Mouse (Mus musculus) hematopoietic stem cell, adult 5-6 weeks (primary cell): Measurements from ENCODE around the gene Smurf1. TPM values are rescaled to one million over a fixed set of nuclear protein-coding genes. Genes with fewer than 3 reads are reported as not detected.
A peak's percentile ranks its signal among the peaks of the same experiment; 100 is the strongest.

Experiments
- ATAC-seq, 2 experiments: fragments of 125-278 bp in 1 of 2; replicated peaks in 1 of 2; 2 replicates each; pipeline ENCODE4 v1.8.0; 2016 to 2017; ENCODE audit warnings: inconsistent platforms in 2 of 2, mild to moderate bottlenecking in 2 of 2, moderate number of reproducible peaks in 2 of 2, low read depth in 1 of 2, moderate TSS enrichment in 1 of 2; ENCODE audit not compliant: low FRiP score in 2 of 2, poor library complexity in 2 of 2, severe bottlenecking in 2 of 2, insufficient read depth in 1 of 2, low TSS enrichment in 1 of 2
- total RNA-seq: library from RNA; stranded (forward); fragments of 172-1452, 232-1000 nt; gene quantifications from 2 replicates; pipeline ENCODE4 v1.2.3, GENCODE M21; 2017

The Smurf1 gene
- total RNA-seq = 7.9 and 10.4 TPM in 2 replicates

DNA sequence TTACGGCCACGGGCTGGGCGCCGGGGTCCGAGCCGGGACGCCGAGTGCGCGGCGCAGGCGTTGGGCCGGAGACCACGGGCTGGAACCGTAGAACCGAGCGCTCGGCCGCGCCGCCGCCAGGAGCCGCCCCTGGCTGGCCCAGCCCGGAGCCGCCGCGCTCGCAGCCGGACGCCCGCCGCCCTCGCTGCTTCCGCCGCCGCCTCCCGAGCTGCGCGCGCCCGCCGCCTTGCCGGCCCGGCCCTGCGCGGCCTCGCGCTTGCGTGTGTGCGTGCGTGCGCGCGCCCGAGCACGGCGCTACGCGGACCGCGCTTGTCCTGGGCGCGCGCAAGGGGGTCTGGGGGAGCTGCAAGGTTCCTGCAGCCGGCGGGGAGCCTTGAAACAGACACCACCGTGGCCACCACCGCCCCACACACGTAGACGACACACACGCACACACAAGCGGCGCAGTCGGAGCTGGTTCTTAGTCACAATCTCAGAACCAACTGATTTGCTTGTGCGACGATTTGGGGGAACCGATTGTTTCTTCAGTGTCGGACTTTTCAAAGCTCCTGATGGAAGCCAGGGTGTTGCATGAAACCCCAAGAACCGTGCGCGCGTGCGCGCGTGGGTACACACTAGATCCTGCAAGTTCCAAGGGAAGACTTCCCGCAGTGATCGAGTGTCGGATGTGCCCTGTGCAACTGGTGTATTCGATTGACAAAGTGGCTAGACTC lies at the start of gene Smurf1:
Smurf1 (minus strand) TSS at position 209 of the 713 bp plus-strand sequence.
- peak; percentile 38 to 47 for ATAC-seq

- no peak for ATAC-seq
Observed at GRCm38 (mm10) chr5:145014278-145014677, 48.6 kb upstream of the Smurf1 start.

DNA sequence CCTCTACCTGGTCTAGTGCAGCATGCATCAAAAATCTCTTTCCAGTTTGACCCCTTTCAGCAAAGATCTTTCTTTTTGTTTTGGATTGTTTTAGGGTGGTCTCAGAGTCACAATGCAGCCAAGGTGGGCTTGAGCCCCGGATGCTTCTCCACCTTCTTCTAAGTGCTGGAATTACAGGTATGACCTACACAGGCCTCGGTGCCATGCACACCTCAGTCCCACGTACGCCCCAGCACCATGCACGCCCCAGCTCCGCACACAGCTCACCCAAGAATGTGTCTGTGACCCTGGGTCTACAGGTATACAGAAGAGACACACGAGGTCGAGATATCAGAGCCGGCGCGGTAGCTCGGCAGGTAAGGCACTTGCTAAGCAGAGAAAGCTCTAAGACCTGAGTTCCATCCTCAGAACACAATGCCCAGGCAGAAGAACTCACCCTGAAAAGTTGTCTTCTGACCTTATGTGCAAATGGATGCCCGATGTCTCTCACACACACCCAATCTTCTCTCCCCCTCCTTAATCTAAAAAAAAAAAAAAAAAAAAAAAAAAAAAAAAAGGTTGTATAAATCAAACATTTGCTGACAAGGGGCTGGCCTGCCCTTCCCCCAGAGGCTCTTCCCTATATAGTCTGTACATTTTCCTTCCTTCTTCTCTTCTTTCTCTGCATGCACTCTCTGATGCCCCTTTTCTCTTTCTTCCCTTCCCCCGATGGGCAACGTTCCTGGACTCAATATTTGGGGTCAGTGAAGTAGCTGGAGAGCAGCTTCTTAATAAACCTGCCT lies 43.4 kb upstream of the Smurf1 start:
- no peak for ATAC-seq

DNA sequence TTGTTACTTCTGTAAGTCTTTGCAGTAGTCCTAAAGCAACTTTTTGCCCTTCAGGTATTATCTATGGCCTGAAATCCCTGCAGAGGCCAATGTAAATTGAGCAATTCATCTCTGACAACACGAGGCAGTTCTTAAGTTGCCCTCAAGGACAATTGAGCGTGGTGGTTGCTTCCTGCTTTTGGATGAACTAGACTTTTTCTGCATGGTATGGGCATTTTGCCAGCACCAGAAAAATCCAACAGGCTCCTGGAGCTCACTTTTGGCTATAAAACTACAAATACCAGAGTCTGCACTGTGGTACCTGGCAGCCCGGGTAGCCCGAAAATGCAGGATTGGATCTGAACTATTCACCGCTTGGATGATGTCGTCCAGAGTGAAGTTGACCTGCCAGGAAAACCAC lies 39.9 kb upstream of the Smurf1 start:
- no peak for ATAC-seq

DNA sequence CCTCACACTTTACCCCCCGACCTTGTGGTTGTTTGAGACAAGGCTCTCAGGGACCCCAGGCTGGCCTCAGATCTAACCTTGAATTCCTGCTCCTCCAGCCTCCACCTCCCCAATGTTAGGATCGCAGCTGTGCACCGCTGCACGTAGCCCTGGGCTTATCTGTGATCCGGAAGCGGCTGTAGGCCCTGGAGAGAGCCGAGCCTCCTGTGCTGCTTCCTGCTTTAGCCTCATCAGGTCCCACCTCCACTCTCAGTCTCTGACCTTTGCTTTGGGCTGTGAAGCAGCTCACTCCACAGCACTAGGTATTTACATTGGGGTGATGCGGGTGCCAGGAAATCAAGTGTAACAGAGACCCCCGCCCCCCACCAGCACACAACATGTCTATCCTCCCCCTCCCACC lies 38.8 kb upstream of the Smurf1 start:
- no peak for ATAC-seq

- ATAC-seq = no peak
Observed at GRCm38 (mm10) chr5:145003362-145003761, 37.7 kb upstream of the Smurf1 start.

GRCm38 (mm10) chr5:144998491-144998890 lies 32.8 kb upstream of the Smurf1 start:
- ATAC-seq = peak; percentile 49 to 64; a peak in 1 of 4 replicates

DNA sequence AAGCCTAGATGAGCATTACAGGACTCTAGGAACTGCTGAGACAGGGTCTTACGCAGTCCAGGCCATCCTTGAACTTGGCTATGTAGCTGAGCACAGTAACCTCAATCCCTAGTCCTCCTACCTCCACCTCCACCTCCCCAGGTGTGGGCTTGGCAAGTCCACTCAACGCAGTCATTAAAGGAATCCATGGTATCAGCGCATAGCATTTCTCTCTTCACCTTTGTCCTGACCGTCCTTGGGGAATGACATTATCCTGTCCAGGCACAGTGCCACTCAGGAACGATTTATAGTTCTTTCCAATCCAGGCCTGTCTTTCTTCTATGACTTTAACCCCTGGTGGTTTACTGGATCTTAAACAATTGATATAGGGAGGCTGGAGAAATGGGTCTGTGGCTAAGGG lies 24.8 kb upstream of the Smurf1 start:
- no peak for ATAC-seq

DNA sequence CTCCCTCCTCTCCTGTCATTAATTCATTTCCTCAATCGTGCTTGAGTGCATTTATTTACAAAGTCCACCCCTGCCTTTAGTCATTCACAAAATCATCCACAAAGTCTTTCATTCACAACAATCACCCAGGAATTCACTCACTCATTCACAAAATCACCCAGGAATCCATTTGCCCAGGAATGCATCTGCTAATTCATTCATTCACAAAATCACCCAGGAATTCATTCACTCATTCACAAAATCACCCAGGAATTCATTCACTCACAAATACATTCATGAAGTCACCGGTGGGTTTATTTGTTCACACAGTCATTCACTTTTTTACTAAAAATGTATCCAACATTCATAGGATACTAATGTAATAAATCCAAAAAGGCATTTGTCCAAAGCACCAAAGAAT lies 24.4 kb upstream of the Smurf1 start:
- ATAC-seq = no peak

DNA sequence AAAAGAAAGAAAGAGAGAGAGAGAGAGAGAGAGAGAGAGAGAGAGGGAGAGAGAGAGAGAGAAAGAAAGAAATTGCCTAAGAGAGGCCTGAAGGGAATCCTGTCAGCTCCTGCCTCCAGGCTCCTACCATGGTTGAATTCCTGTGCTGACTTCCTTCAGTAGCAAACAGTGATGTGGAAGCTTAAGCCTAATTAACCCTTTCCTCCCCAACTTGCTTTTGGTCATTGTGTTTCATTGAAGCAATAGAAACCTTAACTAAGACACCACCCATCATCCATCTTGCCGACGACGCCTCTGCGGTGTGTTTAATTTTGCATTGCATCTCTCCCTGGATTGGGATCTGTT lies 23.4 kb upstream of the Smurf1 start:
- ATAC-seq = no peak

DNA sequence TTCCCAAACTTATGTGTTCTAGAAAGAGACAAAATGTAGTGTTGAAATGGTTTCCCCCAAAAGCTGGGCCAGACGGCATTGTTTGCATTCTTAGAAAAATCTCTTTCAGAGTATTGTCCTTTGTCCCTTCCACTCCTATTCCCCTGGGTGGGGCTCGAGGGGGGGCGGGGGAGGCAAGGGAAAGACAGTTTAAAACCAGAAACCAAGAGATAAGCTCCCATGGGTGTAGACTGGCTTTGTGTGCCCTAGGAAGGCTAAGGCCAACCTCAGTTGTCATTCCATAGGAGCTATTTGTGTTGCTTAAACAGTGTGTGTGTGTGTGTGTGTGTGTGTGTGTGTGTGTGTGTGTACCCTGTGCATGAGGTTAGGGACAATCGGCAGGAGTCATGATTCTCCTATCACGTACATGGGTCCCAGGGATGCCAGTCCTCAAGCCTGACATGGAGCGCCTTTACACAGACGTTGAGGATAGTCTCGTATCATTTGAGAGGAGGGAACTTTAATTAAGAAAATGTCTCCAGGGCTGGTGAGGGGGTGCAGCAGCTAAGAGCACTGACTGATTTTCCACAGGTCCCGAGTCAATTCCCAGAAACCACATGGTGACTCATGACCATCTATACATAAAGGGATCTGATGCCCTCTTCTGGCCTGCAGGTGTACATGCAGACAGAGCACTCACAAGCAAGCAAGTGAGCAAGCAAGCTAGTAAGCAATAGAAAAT lies 22.9 kb upstream of the Smurf1 start:
- no peak for ATAC-seq

GRCm38 (mm10) chr5:144987561-144987960 lies 21.9 kb upstream of the Smurf1 start:
- ATAC-seq = no peak

GRCm38 (mm10) chr5:144984839-144985238 lies 19.2 kb upstream of the Smurf1 start:
- ATAC-seq = no peak

- no peak for ATAC-seq
Observed at GRCm38 (mm10) chr5:144983227-144983626, 17.6 kb upstream of the Smurf1 start.

DNA sequence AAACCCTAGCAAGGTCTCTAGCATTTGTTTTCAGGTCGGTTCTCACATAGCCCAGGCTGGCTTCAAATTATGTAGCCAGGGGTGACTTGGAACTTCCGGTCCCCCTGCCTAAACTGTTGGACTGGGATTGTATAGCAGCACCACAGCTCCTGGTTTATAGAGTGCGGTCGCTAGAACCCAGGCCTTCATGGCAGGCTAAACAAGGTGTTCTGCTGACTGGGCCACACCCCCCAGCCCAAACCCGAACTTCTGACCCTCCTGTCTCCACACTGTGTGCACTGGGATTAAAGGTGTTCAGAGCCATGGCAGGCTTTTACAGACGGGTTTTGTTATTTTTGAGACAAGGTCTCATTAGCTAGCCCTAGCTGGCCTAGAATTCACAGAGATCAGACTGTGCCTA lies 13.5 kb upstream of the Smurf1 start:
- ATAC-seq = no peak

DNA sequence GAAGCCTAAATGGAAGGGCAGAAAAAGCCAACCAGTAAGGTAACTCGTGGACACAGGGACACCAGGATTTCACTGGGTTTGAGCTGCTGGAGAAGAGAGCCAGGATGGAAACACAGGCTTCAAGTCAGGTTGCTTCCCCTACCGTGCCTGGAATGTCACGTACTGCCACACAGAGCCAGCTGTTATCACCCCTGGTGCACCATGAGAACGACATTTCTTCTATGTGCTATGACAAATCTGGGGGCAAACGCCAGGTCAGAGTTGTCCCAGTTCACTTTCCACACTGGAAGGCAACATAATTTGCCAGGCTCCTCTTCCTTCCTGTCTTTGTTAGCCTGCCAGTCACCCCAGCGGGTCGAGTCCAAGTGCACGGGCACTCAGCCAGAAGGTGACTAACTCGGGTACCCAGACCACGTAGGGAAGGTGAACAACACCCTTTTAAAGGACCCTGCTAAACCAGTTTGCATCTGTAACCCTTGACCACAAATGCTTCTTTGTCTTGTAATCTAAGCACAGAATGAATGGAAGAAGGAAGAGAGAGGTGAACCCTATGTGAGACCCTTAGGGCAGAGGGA lies 13.0 kb upstream of the Smurf1 start:
- ATAC-seq = peak in 1 of 2 experiments; percentile 14; a peak in 1 of 4 replicates

GRCm38 (mm10) chr5:144971266-144971665 lies 5.6 kb upstream of the Smurf1 start:
- no peak for ATAC-seq
